8 mouse cellular contexts compared by ENCODE assay signal in the genomic region with DNA sequence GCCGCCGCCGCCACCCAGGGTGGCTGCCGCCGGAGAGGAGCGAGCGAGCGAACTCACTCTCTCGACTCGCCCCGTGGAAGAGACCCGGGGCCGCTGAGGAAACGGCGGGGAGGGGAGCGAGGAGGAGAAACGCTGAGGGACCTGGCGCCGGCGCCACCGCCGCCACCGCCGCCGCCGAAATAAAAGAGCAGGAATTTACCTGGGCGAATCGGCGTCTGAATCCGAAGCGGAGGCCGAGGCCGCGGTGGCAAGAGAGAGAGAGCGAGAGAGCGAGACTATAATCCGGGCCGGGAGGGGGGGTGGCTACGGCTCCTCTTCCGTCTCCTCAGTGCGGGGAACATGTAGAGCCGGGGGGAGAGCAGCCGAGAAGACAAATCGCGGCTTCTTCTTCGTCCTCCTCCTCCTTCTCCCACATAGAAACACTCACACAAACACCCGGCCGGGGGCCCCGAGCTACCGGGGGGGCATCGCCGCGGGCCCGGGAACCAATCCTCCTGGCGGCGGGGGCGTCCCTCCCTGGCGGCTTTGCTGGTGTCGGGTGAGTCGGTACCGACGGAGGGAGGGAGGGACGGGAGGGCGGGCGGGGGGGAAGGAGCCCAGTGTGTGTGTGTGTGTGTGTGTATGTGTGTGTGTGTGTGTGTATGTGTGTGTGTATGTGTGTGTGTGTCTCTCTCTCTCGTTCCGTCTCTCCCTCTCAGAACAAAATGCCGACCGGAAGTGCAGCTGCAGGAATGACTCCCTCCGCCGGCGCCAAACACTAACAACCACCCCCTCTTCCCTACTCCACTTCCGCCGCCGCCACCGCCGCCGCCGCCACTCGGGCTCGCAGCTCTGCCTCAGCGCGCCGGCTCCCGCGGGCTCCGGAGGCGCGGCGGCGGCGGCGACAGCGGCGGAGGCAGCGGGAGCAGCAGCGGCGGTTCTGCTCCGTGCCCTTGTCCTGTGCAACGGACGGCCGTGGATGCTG. TPM values are rescaled to one million over a fixed set of nuclear protein-coding genes. Genes with fewer than 3 reads are reported as not detected.
A peak's percentile ranks its signal among the peaks of the same experiment; 100 is the strongest.
DNase-seq lines count a peak whose midpoint lies in the region; ATAC-seq and TF ChIP-seq lines count a peak whose summit lies in the region.

A gene (minus strand): TSS at position 538 of the 964 bp plus-strand sequence.

- peaks cover 67% of the 10 kb centered on the region for H3K79me2 ChIP-seq in macrophage (ENCODE audit: inconsistent target)

- no peaks in the 10 kb centered on the region for H3K27me3 ChIP-seq in hindbrain, postnatal 0 days (ENCODE audit: insufficient read depth, low read length)

- ATAC-seq in activated CD4-positive, CD25-positive, alpha-beta regulatory T cell, adult 4 months, result peak; percentile 58
- peak; percentile 58 for ATAC-seq in common myeloid progenitor, adult 5-6 weeks (replicated peaks; ENCODE audit: low read depth, poor library complexity, severe bottlenecking)
- ATAC-seq in hindbrain, postnatal 0 days, result peak; percentile 92

- peaks cover 9% of the 10 kb centered on the region for H3K4me1 ChIP-seq in hindbrain, postnatal 0 days (ENCODE audit: insufficient read depth, low read length)

- peak within 1 kb of the TSS; percentile 98 for H3K4me3 ChIP-seq in gastrocnemius, adult 2 months
- H3K4me3 ChIP-seq in hindbrain, postnatal 0 days (ENCODE audit: low read length), result peak within 1 kb of the TSS; percentile 98
- H3K4me3 ChIP-seq in left cerebral cortex, adult 2 months, result peak within 1 kb of the TSS; percentile 79
- H3K4me3 ChIP-seq in macrophage (ENCODE audit: inconsistent target), result peak within 1 kb of the TSS; percentile 79

- H3K9ac ChIP-seq in hindbrain, postnatal 0 days (replicated peaks; ENCODE audit: low read length), result peak within 1 kb of the TSS; percentile 98

- TF ChIP-seq CTCF in gastrocnemius, adult 2 months (IDR thresholded peaks at IDR 0.05), result no peak; the same call in 1 of the 2 replicates
- 0 out of 2 replicates have a peak, but pooled peaks have one; percentile 1 for TF ChIP-seq CTCF in hindbrain, postnatal 0 days (IDR thresholded peaks at IDR 0.05; ENCODE audit: low read depth)
- TF ChIP-seq CTCF in left cerebral cortex, adult 2 months (IDR thresholded peaks at IDR 0.05), result no peak; the same call in 1 of the 2 replicates

- DNase-seq in gastrocnemius, adult 2 months, result peak; percentile 95
- peak; percentile 95 for DNase-seq in hindbrain, postnatal 0 days (ENCODE audit: low spot score)
- DNase-seq in left cerebral cortex, adult 2 months (ENCODE audit: extremely low spot score in 1 of 2, low spot score in 2 of 2), result peak; percentile 90
- DNase-seq in retina, postnatal 7 days (ENCODE audit: low read depth, low spot score), result peak; percentile 89
- DNase-seq in urinary bladder, adult 18-20 months (ENCODE audit: low spot score in 2 of 2), result peak; percentile 78 to 85

- no peaks in the 10 kb centered on the region for H3K36me3 ChIP-seq in hindbrain, postnatal 0 days (ENCODE audit: insufficient read depth, low read length)
- no peaks in the 10 kb centered on the region for H3K36me3 ChIP-seq in macrophage (ENCODE audit: inconsistent target)

- under 1% methylated on average over 80 of the region's 102 CpGs for WGBS in hindbrain, postnatal 0 days
- under 1% methylated on average over 60 of the region's 102 CpGs for WGBS in macrophage (ENCODE audit: missing documents)

- H3K4me2 ChIP-seq in hindbrain, postnatal 0 days (ENCODE audit: low read depth, low read length), result peak within 1 kb of the TSS; percentile 100

- intact Hi-C loops in gastrocnemius, adult 2 months (cut with DNase I), result no loop called here
- intact Hi-C loops in left cerebral cortex, adult 2 months (cut with DNase I), result loop anchor here (2.0 to 10.0 kb wide), 2 partner anchors 61 to 279 kb away; a partner anchor contains a TSS

- H3K9me3 ChIP-seq in hindbrain, postnatal 0 days (ENCODE audit: low read length), result no peaks in the 10 kb centered on the region

- H3K27ac ChIP-seq in gastrocnemius, adult 2 months, result peak within 1 kb of the TSS; percentile 99
- peak within 1 kb of the TSS; percentile 99 for H3K27ac ChIP-seq in hindbrain, postnatal 0 days
- peak within 1 kb of the TSS; percentile 94 for H3K27ac ChIP-seq in left cerebral cortex, adult 2 months
- H3K27ac ChIP-seq in macrophage, result peak within 1 kb of the TSS; percentile 77

RNA-seq across cellular contexts. Expression of the gene that starts here (rescaled TPM):
- 10 to 100 TPM; 41.1 to 41.4 TPM for polyA plus RNA-seq in activated CD4-positive, CD25-positive, alpha-beta regulatory T cell, adult 4 months (2017; shearing (Covaris generic))
- total RNA-seq in common myeloid progenitor, adult 5-6 weeks (2017), result 64.3 and 74.0 TPM in 2 replicates
- total RNA-seq in gastrocnemius, adult 2 months (2021), result 10 to 100 TPM; 23.6 to 24.6 TPM
- 12.5 and 14.0 TPM in 2 replicates for total RNA-seq in hindbrain, postnatal 0 days (2014; rRNA removed)
- polyA plus RNA-seq in hindbrain, postnatal 0 days (2015; fragmentation: Nextera tagmentation; extraction: Ambion mirVana), result 10.8 and 10.9 TPM in 2 replicates
- total RNA-seq in left cerebral cortex, adult 2 months (2021), result 10 to 100 TPM; 29.9 to 31.4 TPM
- total RNA-seq in macrophage (2018; cell fraction: chromatin; rRNA removed), result 100 to 1,000 TPM in 22 of 26 experiments, 10 to 100 TPM in 4; 71.5 to 180 (median 116) TPM
- 10 to 100 TPM; 24.1 to 48.1 (median 36.7) TPM for total RNA-seq in macrophage (2018; cell fraction: cytosol; rRNA removed)
- total RNA-seq in macrophage (2018; cell fraction: nucleus; rRNA removed), result 100 to 1,000 TPM in 2 of 26 experiments, 10 to 100 TPM in 24; 53.0 to 111 (median 70.7) TPM
- 19.9 to 35.0 TPM (median 22.8 TPM) in 3 replicates for polyA plus RNA-seq in macrophage (2018)

Comparison
In these comparisons a context has a peak if more than half of its experiments do, and no peak if none do; other contexts are left out.
1. Peak in every context shown above with its lines: DNase-seq, ATAC-seq, H3K4me3 ChIP-seq and H3K27ac ChIP-seq.